Mouse (Mus musculus): ENCODE measurements at regions not wholly inside any gene's neighbourhood (a gene's known extent, or its start where the extent isn't known, plus 50 kb on each side); places are given as distances from the start of the nearest gene placed in this dataset.
A peak's percentile ranks its signal among the peaks of the same experiment; 100 is the strongest.

- no peak for DNase-seq (ENCODE audit: extremely low read depth, insufficient read length, low spot score)
These were observed 83.7 kb upstream of the Ppp2r5a start for GRCm38 (mm10) chr1:191486766-191487165.

DNA sequence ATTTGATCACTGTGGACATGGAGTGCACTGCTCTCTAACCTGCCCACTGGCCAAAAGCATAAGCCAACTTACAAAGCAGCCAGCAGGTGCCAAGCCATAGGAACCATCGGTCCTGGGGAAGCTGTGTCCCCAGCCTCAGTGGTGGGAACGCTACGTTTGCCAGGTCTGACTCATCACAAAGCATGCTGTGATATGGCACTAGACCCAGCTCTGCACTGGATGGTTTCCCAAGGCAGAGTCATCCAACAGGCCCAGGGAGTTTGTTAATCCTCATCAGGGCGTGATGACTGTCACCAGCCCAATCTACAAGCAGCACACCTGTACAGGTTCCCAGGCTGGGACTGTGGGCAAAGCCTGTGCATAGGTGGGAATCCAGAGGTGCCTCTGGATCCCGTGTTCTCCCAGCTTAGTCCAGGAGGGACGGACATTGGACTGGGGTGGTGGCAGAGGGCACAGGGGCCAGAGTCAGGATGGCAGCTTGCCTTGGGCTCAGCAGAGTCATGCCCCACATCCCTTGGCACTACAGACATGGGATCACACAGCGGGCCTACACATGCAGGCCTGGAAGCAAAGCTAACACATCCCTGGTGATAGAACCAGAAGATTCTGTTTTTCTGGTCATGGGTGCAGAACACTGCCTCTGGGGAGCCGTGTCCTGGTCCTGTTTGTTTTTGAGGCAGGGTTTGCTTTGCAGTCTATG lies 81.8 kb upstream of the Ppp2r5a start:
- peak; percentile 79 for DNase-seq (ENCODE audit: extremely low read depth, insufficient read length, low spot score)

DNA sequence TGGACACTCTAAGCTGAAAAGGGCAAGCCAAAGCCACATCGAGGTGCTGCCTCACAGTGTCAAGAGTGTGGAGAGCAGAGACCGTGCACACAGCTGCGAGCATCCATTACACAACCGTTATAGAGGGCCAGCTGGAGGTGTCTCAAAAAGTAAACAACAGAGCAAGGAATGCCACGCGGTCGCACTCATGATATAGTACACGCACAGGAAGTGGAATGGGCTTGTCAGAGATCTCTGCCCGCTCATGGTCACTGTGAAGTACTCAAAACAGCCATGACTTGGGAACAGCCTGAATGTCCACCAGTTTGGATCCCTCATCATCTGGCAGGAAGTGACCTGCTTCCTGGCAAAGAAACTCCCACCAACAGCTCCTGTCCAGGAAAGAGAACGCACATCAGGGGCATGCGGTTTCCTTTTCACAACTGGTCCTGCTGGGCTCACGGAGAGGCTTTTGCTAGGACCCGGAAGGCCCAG lies 76.9 kb upstream of the Ppp2r5a start:
- no peak for DNase-seq (ENCODE audit: extremely low read depth, insufficient read length, low spot score)

- DNase-seq (ENCODE audit: extremely low read depth, insufficient read length, low spot score): peak; percentile 36
These were observed 69.5 kb upstream of the Ppp2r5a start for GRCm38 (mm10) chr1:191472551-191472950.

DNA sequence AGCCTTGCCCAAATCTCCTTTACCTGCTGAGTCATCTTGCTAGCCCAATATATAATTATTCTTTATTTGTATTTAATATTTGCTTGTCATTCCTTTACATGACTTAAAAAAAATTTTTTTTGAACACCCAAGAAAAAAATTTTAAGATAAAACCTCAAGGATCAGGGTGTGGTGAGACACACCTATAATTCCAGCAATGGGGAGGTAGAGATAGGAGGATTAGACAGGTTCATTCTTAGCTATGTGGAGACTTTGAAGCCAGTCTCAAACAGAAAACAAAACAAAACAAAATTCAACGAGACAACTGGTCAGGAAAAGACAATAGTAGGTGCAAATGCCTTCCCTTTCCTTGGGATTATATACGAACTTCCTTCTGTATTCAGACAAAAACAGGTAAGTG lies 68.4 kb upstream of the Ppp2r5a start:
- DNase-seq (ENCODE audit: extremely low read depth, insufficient read length, low spot score): no peak

DNA sequence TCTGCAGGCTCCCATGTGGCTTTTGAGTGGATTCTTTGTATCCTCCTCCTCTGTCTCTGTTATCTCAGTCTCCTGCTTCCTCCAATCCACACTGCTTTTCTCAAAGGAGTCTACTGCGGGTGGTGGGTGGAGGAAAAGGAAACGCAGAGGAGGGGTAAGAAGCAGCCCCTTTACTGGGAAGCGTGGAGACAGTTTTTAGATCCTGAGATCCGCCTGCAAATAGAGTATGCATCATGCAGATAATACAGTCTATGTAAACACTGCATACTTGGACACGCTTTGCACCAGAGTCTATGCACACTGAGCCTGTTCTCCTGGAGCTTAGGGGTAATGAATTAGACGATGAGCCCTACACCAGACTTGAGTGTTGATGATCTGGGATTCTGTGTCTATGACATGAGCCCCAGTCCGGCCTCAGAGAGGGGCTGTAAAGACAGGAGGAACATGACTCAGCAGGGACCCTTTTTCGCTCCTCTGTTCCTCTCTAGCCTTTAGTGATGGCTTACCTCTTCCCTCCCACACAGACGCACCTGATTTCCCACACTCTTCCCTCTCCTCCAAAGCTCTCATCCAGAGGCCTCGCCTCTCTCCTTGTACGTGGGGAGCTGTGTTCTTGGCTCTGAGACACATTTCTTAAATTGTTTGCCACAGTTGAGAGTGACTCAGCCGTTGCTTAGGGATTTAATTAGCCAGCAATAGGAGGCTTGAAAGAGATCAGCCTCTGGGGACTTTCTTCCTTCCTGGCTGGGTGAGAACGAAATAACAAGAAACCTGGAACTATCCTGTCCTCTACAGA lies 67.3 kb upstream of the Ppp2r5a start:
- DNase-seq (ENCODE audit: extremely low read depth, insufficient read length, low spot score): peak; percentile 64

- DNase-seq (ENCODE audit: extremely low read depth, insufficient read length, low spot score): no peak
These were observed 65.9 kb upstream of the Ppp2r5a start for GRCm38 (mm10) chr1:191468837-191469529.

DNA sequence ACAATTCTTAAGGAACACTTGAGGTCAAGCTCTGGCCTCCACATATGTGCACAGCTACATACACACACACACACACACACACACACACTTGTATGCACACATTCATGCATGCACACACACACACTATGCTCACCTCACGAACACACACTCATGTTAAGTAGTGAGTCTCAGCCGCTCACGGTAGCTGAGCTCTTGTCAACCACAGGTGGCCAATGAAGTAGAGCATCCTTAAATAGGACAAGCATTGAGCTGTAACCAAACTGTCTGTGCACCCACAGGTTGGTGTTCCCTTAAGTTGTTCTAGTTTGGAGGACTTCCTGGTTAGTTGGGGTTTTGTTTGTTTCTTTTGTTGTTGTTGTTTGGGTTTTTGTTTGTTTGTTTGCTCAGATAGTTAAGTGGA lies 63.2 kb upstream of the Ppp2r5a start:
- no peak for DNase-seq (ENCODE audit: extremely low read depth, insufficient read length, low spot score)

- no peak for DNase-seq (ENCODE audit: extremely low read depth, insufficient read length, low spot score)
These were observed 62.7 kb upstream of the Ppp2r5a start for GRCm38 (mm10) chr1:191465723-191466122.

- DNase-seq (ENCODE audit: extremely low read depth, insufficient read length, low spot score): no peak
These were observed 62.1 kb upstream of the Ppp2r5a start for GRCm38 (mm10) chr1:191465170-191465569.

GRCm38 (mm10) chr1:191461811-191462491 lies 58.9 kb upstream of the Ppp2r5a start:
- DNase-seq (ENCODE audit: extremely low read depth, insufficient read length, low spot score): no peak

GRCm38 (mm10) chr1:191459066-191459465 lies 56.0 kb upstream of the Ppp2r5a start:
- no peak for DNase-seq (ENCODE audit: extremely low read depth, insufficient read length, low spot score)

DNA sequence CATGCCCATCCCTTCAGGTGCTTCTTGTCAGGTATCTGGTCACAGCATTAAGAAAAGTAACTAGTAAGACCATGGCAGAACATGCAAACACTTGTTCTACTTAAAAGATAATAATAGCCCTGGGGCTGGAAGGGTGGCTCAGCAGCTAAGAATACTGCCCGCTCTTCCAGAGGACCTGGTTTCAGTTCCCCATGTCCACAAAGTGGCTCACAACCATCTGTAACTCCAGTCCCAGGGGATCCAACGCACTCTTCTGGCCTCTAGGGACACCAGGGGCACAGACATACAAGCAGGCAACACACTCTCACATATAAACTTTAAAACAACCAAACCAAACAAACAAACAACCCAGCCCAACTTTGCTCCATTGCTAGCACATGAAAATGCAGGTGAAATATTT lies 55.2 kb upstream of the Ppp2r5a start:
- no peak for DNase-seq (ENCODE audit: extremely low read depth, insufficient read length, low spot score)

DNA sequence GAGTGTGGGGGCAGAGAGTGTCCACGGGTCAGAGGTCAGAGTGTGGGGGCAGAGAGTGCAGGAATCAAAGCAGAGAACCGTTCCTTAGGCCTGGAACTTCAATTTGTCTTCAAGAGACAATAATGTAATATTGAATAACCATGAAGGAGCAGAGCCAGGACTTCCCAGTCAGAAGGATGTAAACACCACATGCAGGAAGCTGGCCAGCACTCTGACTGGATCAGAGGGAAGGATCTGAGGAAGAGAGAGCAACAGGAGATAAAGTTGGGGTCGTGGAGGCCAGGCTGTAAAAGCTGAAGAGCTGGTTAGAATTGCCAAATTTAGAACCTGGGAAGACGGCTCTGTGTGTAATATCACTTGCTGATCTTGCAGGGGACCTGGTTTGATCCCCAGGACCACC lies 54.0 kb upstream of the Ppp2r5a start:
- no peak for DNase-seq (ENCODE audit: extremely low read depth, insufficient read length, low spot score)

DNA sequence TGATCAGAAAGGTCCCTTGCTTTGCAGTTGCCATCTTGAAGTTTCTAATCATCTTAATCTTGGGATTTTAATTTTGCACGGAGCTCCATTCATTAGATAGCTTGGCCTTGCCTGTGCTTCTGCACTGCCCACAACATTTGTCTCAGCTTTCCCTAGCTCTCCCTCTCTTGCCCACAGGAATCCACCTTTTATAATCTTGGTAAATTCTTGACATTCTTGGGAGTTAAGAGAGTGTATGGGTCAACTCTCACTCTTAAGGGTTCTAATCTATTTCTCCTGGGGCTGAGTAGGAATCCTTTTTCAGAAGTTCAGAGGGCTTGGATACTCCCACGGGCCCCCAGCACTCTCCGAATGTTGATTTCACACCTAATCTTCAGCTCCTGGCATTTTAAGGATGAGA lies 51.5 kb upstream of the Ppp2r5a start:
- peak; percentile 62 for DNase-seq (ENCODE audit: extremely low read depth, insufficient read length, low spot score)

DNA sequence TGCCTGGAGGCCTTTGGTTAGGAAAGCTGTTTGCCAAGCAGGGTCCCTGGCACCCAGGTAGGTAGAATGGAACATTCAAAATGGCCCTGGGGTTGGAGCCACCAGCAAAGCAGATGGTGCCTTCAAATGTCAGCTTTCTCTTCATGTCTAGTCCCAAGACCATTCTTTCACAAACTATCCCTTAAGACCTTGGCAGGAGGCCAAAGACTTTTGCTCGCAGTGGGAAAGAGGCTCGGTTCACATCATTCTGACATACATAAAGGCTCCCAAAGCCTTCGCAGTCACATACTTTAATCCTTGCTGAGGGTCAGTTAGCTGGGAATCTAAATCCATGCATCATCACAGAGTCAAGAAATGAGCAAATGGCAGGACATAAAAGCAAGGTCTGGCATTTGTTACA lies 50.5 kb upstream of the Ppp2r5a start:
- no peak for DNase-seq (ENCODE audit: extremely low read depth, insufficient read length, low spot score)
